Mouse (Mus musculus) liver, postnatal 0 days (tissue): Measurements from ENCODE around the gene Clcf1.

Experiments
- CTCF ChIP-seq: sonication (generic); IDR thresholded peaks from 2 replicates; pipeline ENCODE4 v1.5.1; 2016; ENCODE audit warnings: antibody characterized with exemption, low read depth
- EP300 ChIP-seq: IDR thresholded peaks from 2 replicates; pipeline ENCODE4 v1.6.1; 2016; ENCODE audit warnings: antibody characterized with exemption, low read depth, mild to moderate bottlenecking

DNA sequence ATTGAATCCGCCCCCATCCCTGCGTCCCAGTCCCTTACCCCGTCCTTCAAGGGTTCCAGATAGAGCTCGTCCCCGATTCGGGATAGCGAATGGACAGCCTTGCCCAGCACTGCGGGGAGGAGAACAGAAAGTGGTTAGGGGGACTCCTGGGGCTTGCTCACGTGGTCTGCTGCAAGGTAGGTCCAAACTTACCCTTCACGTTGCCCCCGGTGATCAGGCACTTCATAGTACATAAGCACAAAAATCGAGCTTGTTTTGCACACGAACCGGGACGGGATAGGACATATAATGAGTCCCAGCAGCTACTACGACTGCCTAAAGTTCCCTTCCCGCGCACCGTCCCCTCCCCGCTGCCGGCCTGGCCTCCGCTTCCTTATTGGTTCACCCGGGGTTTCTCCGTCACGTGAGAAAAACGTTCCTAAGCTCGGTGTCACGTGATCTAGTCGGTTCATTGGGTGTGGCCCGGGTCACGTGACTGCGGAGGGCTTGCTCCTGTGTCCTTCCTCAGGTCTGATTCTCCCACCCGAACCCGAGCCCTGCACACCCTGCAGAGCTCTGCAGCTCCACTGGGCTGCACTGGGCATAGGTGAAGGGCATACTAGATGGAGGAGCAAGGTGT is 12.6 kb upstream of the Clcf1 start, which contains the start of gene Rad9a:
- TF ChIP-seq CTCF = no peak
- no peak for TF ChIP-seq EP300
